10 mouse cellular contexts compared by ENCODE assay signal in the genomic region with DNA sequence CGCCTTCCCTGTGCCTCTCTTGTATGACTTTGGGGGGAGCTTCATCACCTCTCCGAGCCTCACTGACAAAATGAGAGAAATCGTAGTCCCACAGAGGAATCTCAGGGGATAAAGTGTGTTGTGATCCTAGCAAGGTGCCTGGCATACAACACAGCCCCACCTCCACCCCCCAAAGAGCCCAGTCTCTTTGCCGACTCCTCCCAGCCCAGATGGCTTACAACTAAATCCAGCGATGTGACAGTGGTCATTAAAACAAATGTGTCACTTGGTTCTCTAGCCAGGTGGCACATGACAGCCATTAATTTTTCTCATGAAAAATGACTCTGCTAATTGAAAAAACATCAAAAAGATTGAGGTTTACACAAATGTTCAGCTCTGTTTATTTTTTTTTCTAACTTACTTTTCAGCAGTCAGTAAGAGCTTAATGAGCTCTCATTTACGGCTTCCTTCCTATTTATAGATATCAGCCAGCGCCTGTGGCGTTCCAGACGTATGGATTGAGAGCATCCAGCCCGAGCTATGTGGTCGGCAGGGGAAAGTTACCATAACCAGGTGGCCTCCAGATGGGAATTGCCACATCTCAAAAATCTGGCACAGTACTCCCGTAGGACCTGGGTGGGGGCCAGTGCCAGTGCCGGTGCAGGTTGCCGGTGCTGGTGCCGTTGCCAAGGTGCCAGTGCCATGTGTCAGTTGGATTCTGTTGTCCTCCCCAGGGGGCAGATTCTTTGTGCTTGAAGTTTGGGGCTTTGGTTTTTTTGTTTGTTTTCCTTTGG.
A peak's percentile ranks its signal among the peaks of the same experiment; 100 is the strongest.
DNase-seq lines count a peak whose midpoint lies in the region; ATAC-seq and TF ChIP-seq lines count a peak whose summit lies in the region.
"Had no signal": no experiment of that assay in that cellular context is flagged by ENCODE, and none has a peak within 500 bp of the region (broad histone marks: within the 10 kb centered on the region; RNA-seq: fewer than 3 reads in every experiment).

No protein-coding gene starts in this region.

- intact Hi-C loops in left cerebral cortex, postnatal 25 days (cut with DNase I), result loop anchor here (5.0 kb wide), 1 partner anchor 346 kb away; no protein-coding TSS in a partner anchor

- no peak overlapping the region for H3K9ac ChIP-seq in hindbrain, embryonic 14.5 days
- H3K9ac ChIP-seq in hindbrain, embryonic 12.5 days, result no peak overlapping the region
- no peak overlapping the region for H3K9ac ChIP-seq in hindbrain, postnatal 0 days (replicated peaks; ENCODE audit: low read length)

- H3K27me3 ChIP-seq in hindbrain, embryonic 14.5 days (ENCODE audit: control insufficient read depth, insufficient read depth, low read length), result no peaks in the 10 kb centered on the region
- no peaks in the 10 kb centered on the region for H3K27me3 ChIP-seq in hindbrain, embryonic 12.5 days
- no peaks in the 10 kb centered on the region for H3K27me3 ChIP-seq in hindbrain, postnatal 0 days (ENCODE audit: insufficient read depth, low read length)

- H3K4me1 ChIP-seq in hindbrain, embryonic 14.5 days (replicated peaks; ENCODE audit: control insufficient read depth, insufficient read depth, low read length), result 0 out of 2 replicates have a peak, but pooled peaks cover 5% of the 10 kb centered on the region
- H3K4me1 ChIP-seq in hindbrain, embryonic 12.5 days, result peaks cover 8% of the 10 kb centered on the region; the same call in 1 of the 2 replicates
- H3K4me1 ChIP-seq in hindbrain, postnatal 0 days (ENCODE audit: insufficient read depth, low read length), result no peaks in the 10 kb centered on the region

- DNase-seq in hindbrain, embryonic 14.5 days (ENCODE audit: low spot score), result no peak
- peak; percentile 83 to 88 for DNase-seq in cerebellum, postnatal 10 days
- DNase-seq in hindbrain, postnatal 0 days (ENCODE audit: low spot score), result peak; percentile 44
- DNase-seq in left cerebral cortex, postnatal 25 days (ENCODE audit: low spot score in 2 of 2), result no peak
- DNase-seq in right cerebral cortex, postnatal 25 days, result no peak
- no peak for DNase-seq in liver
- DNase-seq: gastrocnemius, adult 2 months; thymus, postnatal 14 days had no signal

- H3K4me2 ChIP-seq in hindbrain, embryonic 14.5 days (replicated peaks), result peak overlapping the region; percentile 33; the same call in 1 of the 2 replicates
- H3K4me2 ChIP-seq in hindbrain, embryonic 12.5 days (replicated peaks), result no peak overlapping the region
- H3K4me2 ChIP-seq in hindbrain, postnatal 0 days (ENCODE audit: low read depth, low read length), result peak overlapping the region; percentile 37

- no peak overlapping the region for H3K4me3 ChIP-seq in hindbrain, embryonic 14.5 days (replicated peaks; ENCODE audit: low read length)
- no peak overlapping the region for H3K4me3 ChIP-seq in hindbrain, embryonic 12.5 days
- H3K4me3 ChIP-seq in hindbrain, postnatal 0 days (ENCODE audit: low read length), result no peak overlapping the region
- H3K4me3 ChIP-seq: gastrocnemius, adult 2 months had no signal

- no peak overlapping the region for H3K27ac ChIP-seq in hindbrain, embryonic 14.5 days
- no peak overlapping the region for H3K27ac ChIP-seq in hindbrain, embryonic 12.5 days
- H3K27ac ChIP-seq in hindbrain, postnatal 0 days, result no peak overlapping the region
- H3K27ac ChIP-seq: gastrocnemius, adult 2 months had no signal

- no peaks in the 10 kb centered on the region for H3K9me3 ChIP-seq in hindbrain, embryonic 14.5 days (ENCODE audit: control insufficient read depth, low read length)
- no peaks in the 10 kb centered on the region for H3K9me3 ChIP-seq in hindbrain, embryonic 12.5 days (replicated peaks)
- no peaks in the 10 kb centered on the region for H3K9me3 ChIP-seq in hindbrain, postnatal 0 days (ENCODE audit: low read length)

- ATAC-seq in hindbrain, embryonic 14.5 days (ENCODE audit: low FRiP score), result no peak
- no peak for ATAC-seq in hindbrain, embryonic 12.5 days (ENCODE audit: low FRiP score)
- peak; percentile 56; the same call in 1 of the 2 replicates for ATAC-seq in cerebellum, adult (ENCODE audit: insufficient number of reproducible peaks, low FRiP score, low TSS enrichment)
- peak; percentile 52; the same call in 1 of the 2 replicates for ATAC-seq in hindbrain, postnatal 0 days

- WGBS in hindbrain, embryonic 14.5 days, result 48% methylated on average over 15 of the region's 15 CpGs
- WGBS in hindbrain, embryonic 12.5 days, result 50% methylated on average over 15 of the region's 15 CpGs
- WGBS in hindbrain, postnatal 0 days, result 27% methylated on average over 15 of the region's 15 CpGs

- TF ChIP-seq CTCF in hindbrain, postnatal 0 days (IDR thresholded peaks at IDR 0.05; ENCODE audit: low read depth), result no peak

- no peaks in the 10 kb centered on the region for H3K36me3 ChIP-seq in hindbrain, embryonic 14.5 days (replicated peaks; ENCODE audit: control insufficient read depth, insufficient read depth)
- no peaks in the 10 kb centered on the region for H3K36me3 ChIP-seq in hindbrain, embryonic 12.5 days
- no peaks in the 10 kb centered on the region for H3K36me3 ChIP-seq in hindbrain, postnatal 0 days (ENCODE audit: insufficient read depth, low read length)

Comparison
In these comparisons a context has a peak if more than half of its experiments do, and no peak if none do; other contexts are left out.
1. ATAC-seq: peak in cerebellum, adult (single experiment) and hindbrain, postnatal 0 days (single experiment); none in hindbrain, embryonic 14.5 days (single experiment) and hindbrain, embryonic 12.5 days (single experiment).
2. DNase-seq: peak in cerebellum, postnatal 10 days (2 of 2) and hindbrain, postnatal 0 days (single experiment); none in hindbrain, embryonic 14.5 days (single experiment), left cerebral cortex, postnatal 25 days (0 of 2), right cerebral cortex, postnatal 25 days (single experiment) and liver (single experiment).